Mouse (Mus musculus) testis, adult 2 months (tissue): ENCODE measurements around the gene Rwdd3. TPM values are rescaled to one million over a fixed set of nuclear protein-coding genes. Genes with fewer than 3 reads are reported as not detected.

Experiments used
- H3K27ac ChIP-seq: fragments of 200-500 bp; 2 replicates; pipeline ENCODE4 v1.5.1; 2012; ENCODE audit warnings: low read depth, low read length; ENCODE audit not compliant: control insufficient read depth, insufficient read depth
- H3K27me3 ChIP-seq: fragments of 200-500 bp; 2 replicates; pipeline ENCODE4 v1.6.1; 2012; ENCODE audit warnings: mild to moderate bottlenecking, low read length, moderate library complexity; ENCODE audit not compliant: control insufficient read depth, insufficient read depth
- H3K36me3 ChIP-seq: fragments of 200-500 bp; 2 replicates; pipeline ENCODE4 v1.6.1; 2012; ENCODE audit warnings: mild to moderate bottlenecking, low read length; ENCODE audit not compliant: control insufficient read depth, insufficient read depth
- H3K4me1 ChIP-seq: fragments of 200-500 bp; 2 replicates; pipeline ENCODE4 v1.6.1; 2012; ENCODE audit warnings: low read length; ENCODE audit not compliant: control insufficient read depth, insufficient read depth
- H3K4me3 ChIP-seq: fragments of 200-500 bp; 2 replicates; pipeline ENCODE4 v1.5.1; 2012; ENCODE audit warnings: low read depth, mild to moderate bottlenecking, low read length, moderate library complexity, mixed read lengths; ENCODE audit not compliant: control insufficient read depth
- CTCF ChIP-seq: fragments of 200-500 bp; IDR thresholded peaks from 2 replicates; pipeline ENCODE4 v1.5.1; 2012; ENCODE audit warnings: low read depth, mild to moderate bottlenecking, inconsistent platforms, low read length, moderate library complexity; ENCODE audit not compliant: control insufficient read depth, insufficient read depth, insufficient replicate concordance
- POLR2A ChIP-seq: fragments of 200-500 bp; IDR thresholded peaks from 2 replicates; pipeline ENCODE4 v1.6.1; 2012; ENCODE audit warnings: low read depth, mild to moderate bottlenecking, inconsistent platforms, low read length, moderate library complexity; ENCODE audit not compliant: control insufficient read depth
- polyA plus RNA-seq: library from polyadenylated mRNA; depleted of rRNA; stranded (reverse); fragments of >200 nt; gene quantifications from 2 replicates; pipeline ENCODE4 v1.2.3, GENCODE M21; 2012

The Rwdd3 gene
- polyA plus RNA-seq, 1 experiment: 1.8 TPM

DNA sequence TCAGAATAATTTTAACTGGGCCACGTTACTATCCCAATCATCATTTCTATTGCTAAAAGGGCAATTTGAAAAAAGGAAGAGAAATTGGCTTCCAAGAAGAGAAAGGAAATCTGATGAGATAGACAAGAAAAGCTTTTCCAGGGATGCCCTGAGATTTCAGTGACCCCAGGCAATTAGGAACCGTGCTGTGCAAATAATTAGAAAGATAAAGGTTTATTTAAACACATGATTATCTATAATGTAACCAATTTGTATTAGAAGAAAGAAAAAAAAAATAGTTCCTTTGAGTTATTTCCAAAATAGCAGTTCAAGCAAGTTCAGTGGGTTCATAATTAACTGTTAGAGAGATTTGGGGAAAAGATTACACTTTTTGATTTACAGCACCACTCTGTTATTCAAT lies 1.2 kb upstream of the Rwdd3 start:
- no peaks in the 10 kb centered on the region for H3K27me3 ChIP-seq
- H3K27ac ChIP-seq: no peak overlapping the region
- TF ChIP-seq POLR2A: no peak
- no peak for TF ChIP-seq CTCF
- no peaks in the 10 kb centered on the region; the same call in 1 of the 2 replicates for H3K4me1 ChIP-seq
- no peak overlapping the region for H3K4me3 ChIP-seq
- H3K36me3 ChIP-seq: no peaks in the 10 kb centered on the region

DNA sequence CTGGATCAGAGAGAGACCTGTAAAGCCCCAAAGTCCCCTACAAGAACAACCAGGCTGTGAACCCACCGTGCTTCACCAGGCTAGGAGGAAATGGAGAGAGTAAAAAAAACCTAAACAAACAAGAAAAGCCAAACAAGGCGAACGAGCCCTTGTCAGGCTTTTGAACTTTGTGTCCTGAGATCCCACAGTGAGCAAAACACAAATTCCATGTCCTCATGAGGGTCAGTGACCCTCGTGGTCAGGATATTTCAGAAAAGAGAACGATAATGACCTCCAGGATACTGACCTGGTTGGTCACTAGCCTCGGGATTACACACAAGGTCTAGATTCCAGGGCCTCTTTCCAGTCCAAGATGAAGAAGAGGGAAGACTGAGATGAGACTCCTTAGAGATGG lies 374 bp upstream of the Rwdd3 start:
- H3K4me3 ChIP-seq: peak overlapping the region; percentile 90
- no peaks in the 10 kb centered on the region; the same call in 1 of the 2 replicates for H3K4me1 ChIP-seq
- no peaks in the 10 kb centered on the region for H3K36me3 ChIP-seq
- H3K27me3 ChIP-seq: no peaks in the 10 kb centered on the region
- H3K27ac ChIP-seq: no peak overlapping the region
- TF ChIP-seq POLR2A (no peak), CTCF (no peak)

DNA sequence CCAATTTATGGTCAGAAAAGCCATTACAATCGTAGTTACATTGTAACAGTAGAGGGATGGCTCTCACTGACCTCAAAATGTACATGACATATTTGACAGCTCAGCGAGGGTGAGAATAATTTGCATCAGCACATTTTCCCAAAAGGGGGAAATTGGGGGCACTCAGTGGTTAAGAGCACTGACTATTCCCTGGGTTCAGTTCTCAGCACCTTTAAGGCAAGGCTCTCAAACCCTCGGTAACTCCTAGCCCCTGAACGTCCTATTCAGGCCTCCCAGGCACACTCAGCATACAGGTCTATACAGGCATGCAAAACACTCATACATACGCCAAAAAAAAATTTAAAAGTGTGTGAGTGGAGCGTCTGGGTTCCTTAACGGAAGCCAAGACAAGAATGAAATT lies 864 bp downstream of the Rwdd3 start:
- H3K36me3 ChIP-seq: no peaks in the 10 kb centered on the region
- H3K27ac ChIP-seq: no peak overlapping the region
- H3K27me3 ChIP-seq: no peaks in the 10 kb centered on the region
- H3K4me3 ChIP-seq: no peak overlapping the region
- H3K4me1 ChIP-seq: no peaks in the 10 kb centered on the region; the same call in 1 of the 2 replicates
- no peak for TF ChIP-seq POLR2A
- TF ChIP-seq CTCF: no peak

GRCm38 (mm10) chr3:121169092-121169942 lies 2.2 kb downstream of the Rwdd3 start:
- no peak overlapping the region for H3K27ac ChIP-seq
- TF ChIP-seq CTCF (no peak), POLR2A (no peak)
- H3K36me3 ChIP-seq: no peaks in the 10 kb centered on the region
- H3K4me1 ChIP-seq: no peaks in the 10 kb centered on the region; the same call in 1 of the 2 replicates
- H3K4me3 ChIP-seq: no peak overlapping the region
- H3K27me3 ChIP-seq: no peaks in the 10 kb centered on the region

GRCm38 (mm10) chr3:121168581-121168980 lies 2.9 kb downstream of the Rwdd3 start:
- TF ChIP-seq POLR2A (no peak), CTCF (no peak)
- Histone ChIP-seq H3K4me1 (no peaks in the 10 kb centered on the region; the same call in 1 of the 2 replicates), H3K27me3 (no peaks in the 10 kb centered on the region), H3K4me3 (no peak overlapping the region), H3K27ac (no peak overlapping the region), H3K36me3 (no peaks in the 10 kb centered on the region)

DNA sequence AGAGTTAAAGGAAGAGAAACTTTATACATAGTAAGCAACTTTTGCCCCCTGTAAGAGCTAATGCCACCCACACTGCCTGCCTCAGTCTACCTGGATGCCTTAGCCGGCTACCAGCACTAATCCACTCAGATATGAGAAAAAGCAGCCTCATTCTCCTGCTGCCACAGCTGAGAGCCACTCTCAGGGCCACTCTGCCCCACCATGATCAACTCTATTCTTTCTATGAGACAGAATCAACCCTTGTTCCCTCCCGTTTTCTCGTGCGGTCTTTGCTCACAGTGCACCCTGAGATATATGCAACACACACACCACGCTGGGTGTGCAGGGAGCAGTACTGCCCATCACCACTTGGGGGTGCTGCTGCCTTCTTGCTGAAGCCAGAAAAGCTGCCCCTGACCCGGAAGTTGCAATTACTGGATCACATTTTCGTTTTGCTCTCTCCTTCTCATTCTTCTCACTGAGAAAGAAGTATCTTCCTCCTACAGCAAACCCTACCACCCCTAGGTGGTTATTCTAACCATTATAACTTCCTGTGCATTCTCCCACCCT lies 8.2 kb downstream of the Rwdd3 start:
- H3K4me1 ChIP-seq: no peaks in the 10 kb centered on the region
- no peaks in the 10 kb centered on the region for H3K27me3 ChIP-seq
- H3K4me3 ChIP-seq: no peak overlapping the region
- H3K36me3 ChIP-seq: no peaks in the 10 kb centered on the region
- TF ChIP-seq CTCF (peak; percentile 94; the same call in 1 of the 2 replicates), POLR2A (no peak)
- H3K27ac ChIP-seq: no peak overlapping the region

GRCm38 (mm10) chr3:121161661-121162060 lies 9.8 kb downstream of the Rwdd3 start:
- Histone ChIP-seq H3K36me3 (no peaks in the 10 kb centered on the region), H3K4me3 (no peak overlapping the region), H3K4me1 (no peaks in the 10 kb centered on the region), H3K27me3 (no peaks in the 10 kb centered on the region), H3K27ac (no peak overlapping the region)
- TF ChIP-seq CTCF (no peak), POLR2A (no peak)

- Histone ChIP-seq H3K4me3 (no peak overlapping the region), H3K36me3 (no peaks in the 10 kb centered on the region), H3K27ac (no peak overlapping the region), H3K27me3 (no peaks in the 10 kb centered on the region), H3K4me1 (no peaks in the 10 kb centered on the region)
- TF ChIP-seq CTCF: no peak
- TF ChIP-seq POLR2A: no peak
Observed at GRCm38 (mm10) chr3:121160424-121160823, 11.1 kb downstream of the Rwdd3 start.
